Mouse (Mus musculus) heart, adult 2 months (tissue): ENCODE data around the gene Mobp. TPM values are rescaled to one million over a fixed set of nuclear protein-coding genes. Genes with fewer than 3 reads are reported as not detected.

Experiments used
- DNase-seq, 2 experiments: peaks; one replicate each; pipeline ENCODE4 v3.0.0; 2021
- H3K27ac ChIP-seq: fragments of 200-600 bp; 2 replicates; pipeline ENCODE4 v1.8.1; 2022
- H3K27me3 ChIP-seq: fragments of 200-500 bp; 2 replicates; pipeline ENCODE4 v1.6.1; 2012; ENCODE audit warnings: mild to moderate bottlenecking, low read length, inconsistent platforms, mixed read lengths; ENCODE audit not compliant: control insufficient read depth, insufficient read depth
- H3K36me3 ChIP-seq: fragments of 200-500 bp; 2 replicates; pipeline ENCODE4 v1.6.1; 2012; ENCODE audit warnings: low read length, inconsistent platforms; ENCODE audit not compliant: control insufficient read depth, insufficient read depth
- H3K4me1 ChIP-seq: fragments of 200-500 bp; 2 replicates; pipeline ENCODE4 v1.6.1; 2011; ENCODE audit warnings: low read length; ENCODE audit not compliant: control insufficient read depth, insufficient read depth
- H3K4me3 ChIP-seq: fragments of 200-600 bp; 2 replicates; pipeline ENCODE4 v1.8.1; 2022
- H3K79me2 ChIP-seq: fragments of 200-500 bp; replicated peaks from 2 replicates; pipeline ENCODE4 v1.6.1; 2012; ENCODE audit warnings: mild to moderate bottlenecking, inconsistent platforms, low read length, moderate library complexity, mixed read lengths; ENCODE audit not compliant: control insufficient read depth, insufficient read depth
- H3K9ac ChIP-seq: fragments of 200-500 bp; 2 replicates; pipeline ENCODE4 v1.6.1; 2012; ENCODE audit warnings: low read depth, mild to moderate bottlenecking, control low read depth, inconsistent platforms, low read length, mixed read lengths
- CTCF ChIP-seq: fragments of 200-600 bp; IDR thresholded peaks from 2 replicates; pipeline ENCODE4 v1.8.1; 2022; ENCODE audit warnings: antibody characterized with exemption, mild to moderate bottlenecking, moderate library complexity
- EP300 ChIP-seq: fragments of 200-500 bp; IDR thresholded peaks from 2 replicates; pipeline ENCODE4 v1.6.1; 2011; ENCODE audit warnings: low read depth, low read length, control low read depth; ENCODE audit not compliant: insufficient read depth
- POLR2A ChIP-seq: fragments of 200-500 bp; IDR thresholded peaks from 2 replicates; pipeline ENCODE4 v1.6.1; 2011; ENCODE audit warnings: mild to moderate bottlenecking, low read depth, low read length, control low read depth; ENCODE audit not compliant: insufficient read depth
- WGBS: fragments of 180-500 bp; shearing (Covaris S2); methylation state at CpG from one replicate; pipeline ENCODE4 v1.1.7; 2018; 5-methylcytosine and 5-hydroxymethylcytosine counted together
- intact Hi-C: fragments of 180-260 bp; cut with DNase I; formaldehyde crosslinking; loops from one replicate; pipeline ENCODE4 v1.15.1; 2025
- polyA plus RNA-seq: library from polyadenylated mRNA; depleted of rRNA; stranded (reverse); fragments of >200 nt; gene quantifications from 2 replicates; pipeline ENCODE4 v1.2.3, GENCODE M21; 2012
- total RNA-seq, 2 experiments: library from RNA; stranded (reverse); gene quantifications; 2 replicates each; pipeline ENCODE4 v1.2.3; 2021

The Mobp gene
- total and polyA plus RNA-seq, 3 experiments: not detected

DNA sequence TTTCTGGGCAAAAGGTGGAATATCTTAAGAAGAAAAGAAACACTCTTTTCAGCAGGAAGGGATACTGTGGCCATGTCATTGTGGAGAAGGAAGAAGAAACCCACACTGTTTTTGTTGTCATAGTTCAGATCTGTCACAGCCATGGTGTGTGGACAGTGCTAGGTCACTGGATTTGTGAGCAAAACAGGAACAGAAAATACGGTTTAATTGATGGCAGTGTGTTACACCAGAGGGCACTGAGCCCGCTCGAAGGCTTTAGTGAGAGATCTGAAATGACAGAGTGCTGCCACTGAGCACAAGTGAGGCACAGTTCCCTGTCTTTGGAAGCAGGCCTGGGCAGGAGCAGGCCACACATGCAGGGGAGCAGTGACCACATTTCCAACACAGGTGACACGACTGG lies 31.3 kb upstream of the Mobp start:
- H3K36me3 ChIP-seq: no peaks in the 10 kb centered on the region
- 88% methylated on average over 4 of the region's 4 CpGs for whole genome bisulfite sequencing
- H3K79me2 ChIP-seq: peaks cover 3% of the 10 kb centered on the region
- no peak overlapping the region for H3K9ac ChIP-seq
- no peak overlapping the region for H3K27ac ChIP-seq
- no peaks in the 10 kb centered on the region for H3K27me3 ChIP-seq
- TF ChIP-seq EP300: no peak
- no peak for TF ChIP-seq CTCF
- TF ChIP-seq POLR2A: no peak
- intact Hi-C loops: no loop called here
- no peak overlapping the region for H3K4me3 ChIP-seq
- H3K4me1 ChIP-seq: peaks cover 2% of the 10 kb centered on the region; the same call in 1 of the 2 replicates
- no peak for DNase-seq

DNA sequence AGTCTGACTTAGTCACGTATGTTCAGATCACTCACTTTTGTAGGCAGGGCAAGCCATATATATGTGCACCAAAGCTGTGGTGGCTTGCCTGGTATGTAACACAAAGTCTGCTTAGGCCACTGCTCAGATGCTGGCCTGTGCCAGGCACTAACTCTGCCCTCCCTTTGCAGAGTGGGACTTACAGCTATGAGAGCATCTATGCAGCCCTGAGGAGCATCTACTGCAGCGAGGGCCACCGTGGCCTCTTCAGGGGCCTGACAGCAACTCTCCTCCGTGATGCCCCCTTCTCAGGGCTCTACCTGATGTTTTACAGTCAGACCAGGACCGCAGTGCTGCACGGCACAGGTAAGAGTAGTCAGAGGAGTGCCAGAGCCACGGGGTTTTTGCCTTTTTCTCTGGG lies 29.0 kb upstream of the Mobp start:
- no peaks in the 10 kb centered on the region for H3K4me1 ChIP-seq
- TF ChIP-seq POLR2A (no peak), CTCF (no peak), EP300 (no peak)
- no peak for DNase-seq
- H3K9ac ChIP-seq: no peak overlapping the region
- H3K79me2 ChIP-seq: no peaks in the 10 kb centered on the region
- intact Hi-C loops: no loop called here
- H3K27ac ChIP-seq: no peak overlapping the region
- no peaks in the 10 kb centered on the region for H3K36me3 ChIP-seq
- no peak overlapping the region for H3K4me3 ChIP-seq
- 92% methylated on average over 7 of the region's 7 CpGs for WGBS
- no peaks in the 10 kb centered on the region for H3K27me3 ChIP-seq

DNA sequence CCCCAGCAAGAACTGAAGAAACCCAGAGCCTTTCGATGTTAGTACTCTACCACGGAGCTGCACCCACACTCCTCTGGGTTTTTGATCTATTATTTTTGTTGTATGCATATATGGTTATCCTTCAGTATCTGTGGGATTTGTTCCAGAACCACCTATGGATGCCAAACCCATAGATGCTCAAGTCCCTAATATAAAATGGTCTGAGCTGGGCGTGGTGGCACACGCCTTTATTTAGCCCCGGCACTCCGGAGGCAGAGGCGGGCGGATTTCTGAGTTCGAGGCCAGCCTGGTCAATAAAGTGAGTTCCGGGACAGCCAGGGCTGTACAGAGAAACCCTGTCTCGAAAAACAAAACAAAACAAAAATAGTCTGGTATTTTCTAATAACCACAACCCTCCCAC lies 22.6 kb upstream of the Mobp start:
- TF ChIP-seq CTCF: no peak
- no peak for TF ChIP-seq POLR2A
- TF ChIP-seq EP300: no peak
- DNase-seq: no peak
- H3K36me3 ChIP-seq: peaks cover 3% of the 10 kb centered on the region
- H3K27ac ChIP-seq: peak overlapping the region; percentile 83
- intact Hi-C loops: loop anchor here (1.0 to 5.0 kb wide), 2 partner anchors 17 to 370 kb away; partner anchors contain the start of gene Slc25a38
- H3K27me3 ChIP-seq: no peaks in the 10 kb centered on the region
- H3K9ac ChIP-seq: no peak overlapping the region
- H3K4me3 ChIP-seq: peak overlapping the region; percentile 57
- 37% methylated on average over 11 of the region's 11 CpGs for WGBS
- H3K79me2 ChIP-seq: no peaks in the 10 kb centered on the region; the same call in 1 of the 2 replicates
- H3K4me1 ChIP-seq: peaks cover 7% of the 10 kb centered on the region

DNA sequence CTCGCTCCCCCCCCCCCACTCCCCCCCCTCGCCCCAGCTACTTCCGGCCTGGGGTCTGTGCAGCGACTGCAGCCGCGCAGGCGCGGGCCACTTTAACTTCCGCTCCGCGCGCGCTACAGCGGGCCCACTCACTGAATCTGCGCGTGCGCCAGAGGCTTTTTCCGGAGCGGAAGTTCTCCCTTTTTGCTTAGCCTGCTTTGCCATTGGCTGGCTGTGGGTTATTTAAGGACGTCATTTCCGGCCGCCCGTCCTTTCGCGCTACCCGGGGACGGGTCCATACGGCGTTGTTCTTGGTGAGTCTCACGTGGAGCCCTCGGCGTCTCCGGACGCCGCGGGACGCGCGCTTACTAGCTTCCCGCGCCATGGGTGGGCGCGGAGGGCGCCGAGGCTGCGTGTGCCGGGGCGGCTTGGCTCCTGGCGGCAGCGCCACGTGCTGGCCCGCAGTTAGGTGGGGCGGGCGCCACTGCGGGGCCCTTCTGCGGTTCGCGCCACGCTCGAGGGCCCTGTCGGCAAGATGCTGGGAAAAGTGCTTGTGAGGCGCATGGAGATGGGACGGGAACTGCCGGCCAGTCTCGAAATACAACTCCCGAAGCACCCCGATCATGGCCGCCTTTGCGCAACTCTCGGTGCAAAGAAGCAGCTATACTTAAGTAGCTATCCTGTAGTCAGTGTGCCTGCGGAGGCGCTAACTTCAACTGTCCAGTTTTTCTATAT lies 21.8 kb upstream of the Mobp start, which contains the start of gene Rpsa:
TSS of gene Rpsa (plus strand) at position 152 of the 714 bp plus-strand sequence.
- Histone ChIP-seq H3K9ac (peak within 1 kb of the TSS; percentile 96), H3K4me1 (peaks cover 7% of the 10 kb centered on the region), H3K27ac (peak within 1 kb of the TSS; percentile 85), H3K4me3 (peak within 1 kb of the TSS; percentile 67), H3K27me3 (no peaks in the 10 kb centered on the region), H3K79me2 (no peaks in the 10 kb centered on the region; the same call in 1 of the 2 replicates), H3K36me3 (peaks cover 3% of the 10 kb centered on the region)
- no peak for TF ChIP-seq CTCF
- TF ChIP-seq POLR2A: peak; percentile 90
- TF ChIP-seq EP300: 0 out of 2 replicates have a peak, but pooled peaks have one; percentile 47
- DNase-seq: peak; percentile 95 to 98
- WGBS: 1% methylated on average over 72 of the region's 72 CpGs
- intact Hi-C loops: loop anchor here (1.0 to 5.0 kb wide), 2 partner anchors 17 to 370 kb away; partner anchors contain the start of gene Slc25a38

DNA sequence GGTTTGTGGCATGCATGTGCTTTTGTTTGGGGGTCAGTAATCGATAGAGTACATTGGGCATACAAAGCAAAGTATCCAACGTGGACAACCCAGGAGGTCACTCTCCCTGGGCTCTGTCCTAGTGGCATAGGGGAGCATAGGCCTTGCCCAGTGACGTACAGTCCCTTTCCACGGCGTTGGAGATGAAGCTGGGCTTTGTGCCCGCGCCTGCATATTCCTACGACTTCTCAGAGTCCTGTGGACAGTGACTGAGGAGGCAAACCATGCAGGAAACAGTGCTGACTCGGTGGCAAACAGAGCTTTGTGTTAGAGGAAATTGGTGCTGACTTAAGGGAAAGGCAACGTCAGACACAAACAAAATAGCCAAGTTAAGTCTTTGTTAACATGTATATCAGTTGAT lies 20.2 kb upstream of the Mobp start:
- Histone ChIP-seq H3K9ac (no peak overlapping the region), H3K4me1 (peaks cover 7% of the 10 kb centered on the region), H3K4me3 (no peak overlapping the region), H3K36me3 (peaks cover 3% of the 10 kb centered on the region), H3K79me2 (no peaks in the 10 kb centered on the region; the same call in 1 of the 2 replicates), H3K27me3 (no peaks in the 10 kb centered on the region), H3K27ac (no peak overlapping the region)
- TF ChIP-seq POLR2A (no peak), CTCF (no peak), EP300 (no peak)
- 44% methylated on average over 10 of the region's 10 CpGs for WGBS
- DNase-seq: no peak
- intact Hi-C loops: loop anchor here (5.0 kb wide), 1 partner anchor 368 kb away; no protein-coding TSS in a partner anchor

DNA sequence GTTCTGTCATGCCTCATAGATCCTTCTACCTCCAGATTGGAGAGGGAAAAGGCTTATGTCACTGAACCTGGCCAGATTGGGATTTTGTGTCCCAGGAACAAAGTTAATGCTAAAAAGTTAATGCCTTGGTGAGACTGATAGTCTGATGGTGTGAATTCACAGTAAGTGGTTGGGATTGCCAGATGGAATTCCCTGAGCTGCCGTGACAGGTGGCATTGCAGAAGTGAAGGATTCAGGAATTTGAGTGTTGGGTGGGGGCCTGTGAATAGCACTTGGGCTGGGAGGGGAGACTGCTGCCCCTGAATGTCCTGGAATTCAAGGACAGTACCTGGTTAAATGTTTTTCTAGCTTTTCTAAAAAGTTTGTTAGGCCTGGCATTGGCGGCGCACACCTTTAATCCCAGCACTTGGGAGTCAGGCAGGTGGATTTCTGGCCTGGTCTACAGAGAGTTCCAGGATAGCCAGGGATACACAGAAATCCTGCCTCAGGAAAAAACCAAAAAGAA lies 17.7 kb upstream of the Mobp start:
- no peak overlapping the region for H3K4me3 ChIP-seq
- H3K27ac ChIP-seq: no peak overlapping the region
- peaks cover 3% of the 10 kb centered on the region for H3K36me3 ChIP-seq
- TF ChIP-seq EP300 (no peak), CTCF (no peak), POLR2A (no peak)
- no peaks in the 10 kb centered on the region; the same call in 1 of the 2 replicates for H3K79me2 ChIP-seq
- WGBS: 88% methylated on average over 3 of the region's 3 CpGs
- no peak overlapping the region for H3K9ac ChIP-seq
- peaks cover 7% of the 10 kb centered on the region for H3K4me1 ChIP-seq
- intact Hi-C loops: no loop called here
- no peaks in the 10 kb centered on the region for H3K27me3 ChIP-seq
- DNase-seq: no peak
